18 mouse cellular contexts compared by ENCODE assay signal in genomic region chr4:43730750-43731297, GRCm38 (mm10). TPM values are rescaled to one million over a fixed set of nuclear protein-coding genes. Genes with fewer than 3 reads are reported as not detected.
DNase-seq lines count a peak whose midpoint lies in the region; ATAC-seq and TF ChIP-seq lines count a peak whose summit lies in the region.
"Had no signal": no experiment of that assay in that cellular context is flagged by ENCODE, and none has a peak within 500 bp of the region (broad histone marks: within the 10 kb centered on the region; RNA-seq: fewer than 3 reads in every experiment).

No protein-coding gene starts in this region.

- 52% methylated on average over 21 of the region's 21 CpGs for WGBS in lung, adult 2 months
- WGBS in limb, embryonic 13.5 days = 70% methylated on average over 21 of the region's 21 CpGs

- H3K9me3 ChIP-seq in limb, embryonic 13.5 days = no peaks in the 10 kb centered on the region
- H3K9me3 ChIP-seq: embryonic facial prominence, embryonic 12.5 days; G1E; midbrain, embryonic 10.5 days had no signal

- peak; percentile 15 for DNase-seq in embryo, embryonic 10 days (ENCODE audit: low spot score)
- no peak for DNase-seq in embryo, embryonic 10.5 days (ENCODE audit: low spot score)
- peak; percentile 48 for DNase-seq in lung, adult 2 months
- DNase-seq in lung, postnatal 14 days = no peak
- DNase-seq in testis, postnatal 10 days (ENCODE audit: low spot score) = peak; percentile 47
- DNase-seq in gastrocnemius, adult 18-20 months (ENCODE audit: low spot score) = no peak
- no peak for DNase-seq in adrenal gland, postnatal 36 days
- DNase-seq: cerebellum, adult 11-12 months; spleen, adult 18-20 months had no signal

- no peak overlapping the region for H3K9ac ChIP-seq in limb, embryonic 13.5 days
- H3K9ac ChIP-seq: embryonic facial prominence, embryonic 12.5 days had no signal

- H3K27ac ChIP-seq in limb, embryonic 13.5 days = peak overlapping the region; percentile 52; the same call in 1 of the 2 replicates
- H3K27ac ChIP-seq: embryonic facial prominence, embryonic 12.5 days; midbrain, embryonic 10.5 days had no signal

- H3K4me2 ChIP-seq in limb, embryonic 13.5 days (replicated peaks) = no peak overlapping the region
- H3K4me2 ChIP-seq: embryonic facial prominence, embryonic 12.5 days had no signal

- no peaks in the 10 kb centered on the region for H3K36me3 ChIP-seq in limb, embryonic 13.5 days
- H3K36me3 ChIP-seq: embryonic facial prominence, embryonic 12.5 days; G1E; midbrain, embryonic 10.5 days had no signal

- H3K4me1 ChIP-seq in lung, adult 2 months (ENCODE audit: control insufficient read depth, insufficient read depth, low read length) = peaks cover 35% of the 10 kb centered on the region
- peaks cover 70% of the 10 kb centered on the region for H3K4me1 ChIP-seq in limb, embryonic 13.5 days

- no peak for TF ChIP-seq POLR2A in lung, adult 2 months (IDR thresholded peaks at IDR 0.05; ENCODE audit: borderline replicate concordance, extremely low read depth, low read depth, low read length)

- TF ChIP-seq CTCF in lung, adult 2 months (IDR thresholded peaks at IDR 0.05; ENCODE audit: insufficient read depth, low read length) = 0 out of 2 replicates have a peak, but pooled peaks have one; percentile 16

- ATAC-seq in limb, embryonic 13.5 days (ENCODE audit: low FRiP score, low read depth) = no peak
- ATAC-seq: forebrain, embryonic 14.5 days; intestine, embryonic 16.5 days had no signal

- H3K4me3 ChIP-seq in lung, adult 2 months (replicated peaks; ENCODE audit: extremely low read depth, low read depth, low read length) = no peak overlapping the region
- no peak overlapping the region for H3K4me3 ChIP-seq in limb, embryonic 13.5 days
- H3K4me3 ChIP-seq: embryonic facial prominence, embryonic 12.5 days; midbrain, embryonic 10.5 days had no signal

- no peaks in the 10 kb centered on the region for H3K27me3 ChIP-seq in limb, embryonic 13.5 days
- H3K27me3 ChIP-seq: embryonic facial prominence, embryonic 12.5 days had no signal

RNA-seq across cellular contexts. Expression of gene Spaar, which starts 1.0 kb away (rescaled TPM):
- polyA plus RNA-seq in lung, adult 2 months (2012; rRNA removed) = 5.7 and 9.4 TPM in 2 replicates
- polyA plus RNA-seq in limb, embryonic 13.5 days (2015; fragmentation: Nextera tagmentation; extraction: Ambion mirVana) = 0.33 and 0.63 TPM in 2 replicates
- total RNA-seq in gastrocnemius, adult 18-20 months (2021) = 1 to 10 TPM; 1.1 to 1.3 TPM
- 1 to 10 TPM; 1.7 to 2.6 TPM for total RNA-seq in adrenal gland, postnatal 36 days (2021)
- polyA plus RNA-seq: embryonic facial prominence, embryonic 12.5 days; G1E had no signal

RNA-seq across cellular contexts. Expression of gene Hrct1, which starts 3.8 kb away (rescaled TPM):
- 14.4 and 15.1 TPM in 2 replicates for polyA plus RNA-seq in lung, adult 2 months (2012; rRNA removed)
- 1.7 and 2.3 TPM in 2 replicates for polyA plus RNA-seq in limb, embryonic 13.5 days (2015; fragmentation: Nextera tagmentation; extraction: Ambion mirVana)
- 1 to 10 TPM; 1.7 to 2.5 TPM for total RNA-seq in gastrocnemius, adult 18-20 months (2021)
- total RNA-seq in adrenal gland, postnatal 36 days (2021) = 1 to 10 TPM; 2.3 to 3.9 TPM
- polyA plus RNA-seq: G1E; midbrain, embryonic 10.5 days had no signal

RNA-seq across cellular contexts. Expression of gene Olfr71, which starts 20.8 kb away (rescaled TPM):
- 0.37 and 0.67 TPM in 2 replicates for polyA plus RNA-seq in lung, adult 2 months (2012; rRNA removed)
- not detected in 2 replicates for polyA plus RNA-seq in limb, embryonic 13.5 days (2015; fragmentation: Nextera tagmentation; extraction: Ambion mirVana)
- not detected for total RNA-seq in gastrocnemius, adult 18-20 months (2021)
- total RNA-seq in adrenal gland, postnatal 36 days (2021) = not detected
- total RNA-seq: layer of hippocampus, adult 8-10 months had no signal
- polyA plus RNA-seq: forebrain, embryonic 14.5 days; G1E; gonadal fat pad, adult 2 months; intestine, embryonic 16.5 days; limb, embryonic 11.5 days; midbrain, embryonic 10.5 days had no signal

RNA-seq across cellular contexts. Expression of gene Olfr70, which starts 30.2 kb away (rescaled TPM):
- not detected in 2 replicates for polyA plus RNA-seq in lung, adult 2 months (2012; rRNA removed)
- not detected in 2 replicates for polyA plus RNA-seq in limb, embryonic 13.5 days (2015; fragmentation: Nextera tagmentation; extraction: Ambion mirVana)
- total RNA-seq in gastrocnemius, adult 18-20 months (2021) = not detected
- not detected for total RNA-seq in adrenal gland, postnatal 36 days (2021)
- total RNA-seq: G1E; layer of hippocampus, adult 8-10 months had no signal
- polyA plus RNA-seq: embryonic facial prominence, embryonic 12.5 days; forebrain, embryonic 14.5 days; G1E; gonadal fat pad, adult 2 months; intestine, embryonic 16.5 days; limb, embryonic 11.5 days; midbrain, embryonic 10.5 days had no signal

RNA-seq across cellular contexts. Expression of gene Olfr159, which starts 40.0 kb away (rescaled TPM):
- polyA plus RNA-seq in lung, adult 2 months (2012; rRNA removed) = 0.13 TPM in 1 of 2 replicates, not detected in the other
- polyA plus RNA-seq in limb, embryonic 13.5 days (2015; fragmentation: Nextera tagmentation; extraction: Ambion mirVana) = not detected in 2 replicates
- total RNA-seq in gastrocnemius, adult 18-20 months (2021) = not detected
- total RNA-seq in adrenal gland, postnatal 36 days (2021) = not detected
- total RNA-seq: G1E; layer of hippocampus, adult 8-10 months had no signal
- polyA plus RNA-seq: embryonic facial prominence, embryonic 12.5 days; forebrain, embryonic 14.5 days; G1E; gonadal fat pad, adult 2 months; intestine, embryonic 16.5 days; limb, embryonic 11.5 days; midbrain, embryonic 10.5 days had no signal

Comparison
In these comparisons a context has a peak if more than half of its experiments do, and no peak if none do; other contexts are left out.
1. DNase-seq: peak in embryo, embryonic 10 days (single experiment), lung, adult 2 months (single experiment) and testis, postnatal 10 days (single experiment); none in embryo, embryonic 10.5 days (single experiment), lung, postnatal 14 days (single experiment), gastrocnemius, adult 18-20 months (single experiment) and adrenal gland, postnatal 36 days (0 of 2).